Mouse (Mus musculus): ENCODE results near the gene Braf.

DNA sequence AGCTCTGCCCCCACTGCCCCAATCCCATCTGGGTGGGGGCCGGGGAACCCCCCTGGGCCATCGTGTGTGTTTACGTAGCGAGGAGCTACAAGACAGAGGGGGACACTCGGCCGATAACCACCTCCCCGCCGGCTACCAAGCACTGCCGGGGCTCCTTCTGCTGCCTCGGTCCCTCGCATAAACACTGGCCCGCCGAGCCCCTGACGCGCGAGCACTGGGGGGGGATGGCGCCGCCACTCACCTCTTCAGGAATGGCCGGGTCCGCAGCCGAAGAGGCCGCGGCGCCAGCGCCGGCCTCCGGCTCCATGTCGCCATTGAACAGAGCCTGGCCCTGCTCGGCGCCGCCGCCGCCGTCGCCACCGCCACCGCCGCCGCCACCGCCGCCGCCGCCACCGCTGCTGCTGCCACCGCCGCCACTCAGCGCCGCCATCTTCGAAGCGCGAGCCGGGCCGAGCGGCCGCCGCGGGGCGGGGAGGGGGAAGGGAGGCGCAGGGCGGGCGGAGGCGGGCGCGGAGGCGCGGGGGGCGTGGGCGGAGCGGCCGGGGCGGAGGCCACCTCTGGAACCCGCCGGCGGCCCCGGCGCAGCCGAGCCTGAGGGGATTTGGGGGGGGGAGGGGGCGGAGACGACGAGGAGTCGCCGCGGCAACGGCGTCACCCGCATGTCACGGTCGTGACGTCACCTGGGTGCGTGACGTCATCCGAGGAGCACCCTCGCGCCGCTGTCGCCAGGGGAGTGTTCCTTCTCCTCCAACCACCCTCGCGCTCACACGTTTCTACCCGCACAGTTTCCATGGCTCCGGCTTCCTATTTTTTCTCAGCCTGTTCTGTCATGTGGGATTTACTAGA lies at the start of gene Braf:
- TF ChIP-seq POLR2A (IDR thresholded peaks at IDR 0.05; ENCODE audit: insufficient read depth, low read length) (no peak), CTCF (IDR thresholded peaks at IDR 0.05; ENCODE audit: low read depth, low read length) (no peak), EP300 (IDR thresholded peaks at IDR 0.05; ENCODE audit: insufficient read depth, low read depth, low read length) (peak; percentile 62; the same call in 1 of the 2 replicates)

Data from ES-Bruce4 (cell line).